Mouse (Mus musculus) heart, embryonic 10.5 days (tissue): ENCODE data around the gene Ano5. TPM values are rescaled to one million over a fixed set of nuclear protein-coding genes. Genes with fewer than 3 reads are reported as not detected.
A peak's percentile ranks its signal among the peaks of the same experiment; 100 is the strongest.

Experiments used
- DNase-seq: peaks from one replicate; pipeline ENCODE4 v3.0.0-alpha.2; 2017; ENCODE audit warnings: low spot score
- H3K27ac ChIP-seq: fragments of 300-500 bp; sonication (generic); 2 replicates; pipeline ENCODE4 v1.5.1; 2016; ENCODE audit warnings: mild to moderate bottlenecking
- H3K27me3 ChIP-seq: fragments of 300-500 bp; sonication (generic); 2 replicates; pipeline ENCODE4 v1.6.1; 2016; ENCODE audit warnings: mild to moderate bottlenecking; ENCODE audit not compliant: poor library complexity, insufficient read depth, severe bottlenecking
- H3K36me3 ChIP-seq: fragments of 300-500 bp; sonication (generic); 2 replicates; pipeline ENCODE4 v1.6.1; 2016; ENCODE audit warnings: mild to moderate bottlenecking, moderate library complexity
- H3K4me1 ChIP-seq: fragments of 300-500 bp; sonication (generic); 2 replicates; pipeline ENCODE4 v1.6.1; 2016; ENCODE audit warnings: mild to moderate bottlenecking
- H3K4me3 ChIP-seq: fragments of 300-500 bp; sonication (generic); 2 replicates; pipeline ENCODE4 v1.5.1; 2016; ENCODE audit warnings: mild to moderate bottlenecking, moderate library complexity
- H3K9me3 ChIP-seq: fragments of 300-500 bp; sonication (generic); 2 replicates; pipeline ENCODE4 v1.6.1; 2016; ENCODE audit warnings: mild to moderate bottlenecking, moderate library complexity
- WGBS: fragments of 180-500 bp; shearing (Covaris S2); methylation state at CpG from one replicate; pipeline ENCODE4 v1.1.7; 2016; 5-methylcytosine and 5-hydroxymethylcytosine counted together
- polyA plus RNA-seq: library from polyadenylated mRNA; unstranded; fragments of >200 nt; fragmentation: Nextera tagmentation; extraction: Ambion mirVana; gene quantifications from 2 replicates; pipeline ENCODE4 v1.2.1, GENCODE M21; 2016

Ano5 gene
- polyA plus RNA-seq, 1 experiment from 2014 or later: 0.20 TPM

DNA sequence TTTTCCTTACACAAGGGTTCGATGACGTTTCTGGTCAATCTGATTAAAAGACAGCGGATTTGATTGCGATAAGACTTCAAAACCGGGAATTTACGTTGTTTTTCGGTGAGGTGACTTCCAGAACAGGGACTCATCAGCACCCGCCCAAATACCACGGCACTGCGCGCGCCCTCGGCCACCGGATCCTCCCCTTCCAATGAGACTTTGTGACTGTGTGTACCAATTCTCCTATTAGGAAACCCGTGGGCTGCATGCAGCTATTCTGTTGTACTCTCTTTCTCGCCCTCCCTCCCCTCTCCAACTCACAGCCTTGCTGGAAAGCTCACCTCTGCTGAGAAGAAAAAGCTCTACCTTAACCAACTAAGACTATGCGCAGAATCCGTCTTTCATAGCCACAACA is 111.4 kb downstream of the Ano5 start:
- no peaks in the 10 kb centered on the region for H3K36me3 ChIP-seq
- H3K4me1 ChIP-seq: peaks cover 5% of the 10 kb centered on the region
- H3K27me3 ChIP-seq: peaks cover 60% of the 10 kb centered on the region
- H3K9me3 ChIP-seq: no peaks in the 10 kb centered on the region
- no peak for DNase-seq
- H3K27ac ChIP-seq: no peak overlapping the region
- H3K4me3 ChIP-seq: no peak overlapping the region
- 1% methylated on average over 18 of the region's 18 CpGs for WGBS

GRCm38 (mm10) chr7:51622666-51623065 is 111.8 kb downstream of the Ano5 start:
- Histone ChIP-seq H3K4me3 (no peak overlapping the region), H3K27ac (no peak overlapping the region), H3K9me3 (no peaks in the 10 kb centered on the region), H3K36me3 (no peaks in the 10 kb centered on the region), H3K4me1 (peaks cover 8% of the 10 kb centered on the region), H3K27me3 (peaks cover 65% of the 10 kb centered on the region)
- no peak for DNase-seq
- 5% methylated on average over 5 of the region's 5 CpGs for WGBS

- no peak overlapping the region for H3K27ac ChIP-seq
These were observed 113.6 kb downstream of the Ano5 start for GRCm38 (mm10) chr7:51624336-51624897.

GRCm38 (mm10) chr7:51625161-51625560 is 114.3 kb downstream of the Ano5 start:
- H3K27me3 ChIP-seq: peaks cover 85% of the 10 kb centered on the region
- WGBS: under 1% methylated on average over 23 of the region's 23 CpGs
- no peaks in the 10 kb centered on the region for H3K36me3 ChIP-seq
- H3K4me1 ChIP-seq: peaks cover 8% of the 10 kb centered on the region
- no peak overlapping the region for H3K27ac ChIP-seq
- H3K9me3 ChIP-seq: no peaks in the 10 kb centered on the region
- H3K4me3 ChIP-seq: no peak overlapping the region
- no peak for DNase-seq

More at GRCm38 (mm10) chr7:51624336-51624897, 113.6 kb downstream of the Ano5 start:
- Histone ChIP-seq H3K36me3 (no peaks in the 10 kb centered on the region), H3K4me3 (no peak overlapping the region), H3K9me3 (no peaks in the 10 kb centered on the region), H3K27me3 (peaks cover 77% of the 10 kb centered on the region), H3K4me1 (peaks cover 8% of the 10 kb centered on the region)
- 3% methylated on average over 4 of the region's 4 CpGs for WGBS
- no peak for DNase-seq

DNA sequence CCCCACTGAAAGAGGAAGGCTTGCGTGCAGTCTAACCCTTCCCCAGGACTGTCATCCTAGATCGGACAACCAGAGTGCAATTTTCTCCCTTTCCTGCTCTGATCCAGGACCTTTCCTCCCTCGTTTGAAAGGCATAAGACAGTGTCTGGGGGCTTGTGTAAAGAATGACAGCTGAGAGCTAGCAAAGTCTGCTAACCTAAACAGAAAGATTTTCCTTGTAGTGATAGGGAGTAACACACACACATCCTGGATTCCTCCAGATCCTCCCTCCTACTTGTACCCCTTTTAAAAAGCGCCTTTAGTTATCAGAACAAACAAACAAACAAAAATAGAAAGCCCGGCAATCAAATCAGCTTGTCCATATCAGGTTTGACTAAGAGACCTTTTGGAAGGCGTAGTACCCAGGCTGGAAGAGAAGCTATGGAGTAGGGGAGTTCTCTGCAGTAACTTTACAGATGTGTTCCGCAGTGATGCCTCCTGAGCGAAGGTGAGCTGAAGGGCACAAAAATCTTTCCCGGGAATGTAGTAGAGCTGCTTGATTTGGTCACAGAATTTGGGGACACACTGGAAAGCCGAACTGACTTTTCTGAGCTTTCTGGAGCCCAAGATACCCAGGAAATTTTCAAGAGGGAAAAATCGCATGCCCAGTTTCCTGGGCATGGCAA is 114.9 kb downstream of the Ano5 start:
- DNase-seq: no peak
- WGBS: 3% methylated on average over 11 of the region's 11 CpGs
- Histone ChIP-seq H3K36me3 (no peaks in the 10 kb centered on the region), H3K27me3 (peaks cover 87% of the 10 kb centered on the region), H3K4me1 (peaks cover 8% of the 10 kb centered on the region), H3K9me3 (no peaks in the 10 kb centered on the region), H3K4me3 (no peak overlapping the region), H3K27ac (no peak overlapping the region)

GRCm38 (mm10) chr7:51626451-51627000 is 115.7 kb downstream of the Ano5 start:
- no peak for DNase-seq
- WGBS: 1% methylated on average over 16 of the region's 16 CpGs
- no peak overlapping the region for H3K4me3 ChIP-seq

GRCm38 (mm10) chr7:51627001-51627631 is 116.3 kb downstream of the Ano5 start:
- Histone ChIP-seq H3K27me3 (peaks cover 86% of the 10 kb centered on the region), H3K36me3 (no peaks in the 10 kb centered on the region), H3K4me1 (peaks cover 8% of the 10 kb centered on the region), H3K27ac (no peak overlapping the region), H3K4me3 (peak overlapping the region; percentile 24), H3K9me3 (no peaks in the 10 kb centered on the region)
- DNase-seq: no peak
- WGBS: under 1% methylated on average over 26 of the region's 26 CpGs

More at GRCm38 (mm10) chr7:51626451-51627000, 115.7 kb downstream of the Ano5 start:
- Histone ChIP-seq H3K36me3 (no peaks in the 10 kb centered on the region), H3K27ac (no peak overlapping the region), H3K4me1 (peaks cover 8% of the 10 kb centered on the region), H3K27me3 (peaks cover 89% of the 10 kb centered on the region), H3K9me3 (no peaks in the 10 kb centered on the region)

GRCm38 (mm10) chr7:51627666-51628065 is 116.8 kb downstream of the Ano5 start:
- Histone ChIP-seq H3K36me3 (no peaks in the 10 kb centered on the region), H3K4me1 (peaks cover 8% of the 10 kb centered on the region), H3K9me3 (no peaks in the 10 kb centered on the region), H3K27me3 (peaks cover 86% of the 10 kb centered on the region), H3K27ac (no peak overlapping the region), H3K4me3 (no peak overlapping the region; the same call in 1 of the 2 replicates)
- no peak for DNase-seq
- 1% methylated on average over 9 of the region's 9 CpGs for WGBS

DNA sequence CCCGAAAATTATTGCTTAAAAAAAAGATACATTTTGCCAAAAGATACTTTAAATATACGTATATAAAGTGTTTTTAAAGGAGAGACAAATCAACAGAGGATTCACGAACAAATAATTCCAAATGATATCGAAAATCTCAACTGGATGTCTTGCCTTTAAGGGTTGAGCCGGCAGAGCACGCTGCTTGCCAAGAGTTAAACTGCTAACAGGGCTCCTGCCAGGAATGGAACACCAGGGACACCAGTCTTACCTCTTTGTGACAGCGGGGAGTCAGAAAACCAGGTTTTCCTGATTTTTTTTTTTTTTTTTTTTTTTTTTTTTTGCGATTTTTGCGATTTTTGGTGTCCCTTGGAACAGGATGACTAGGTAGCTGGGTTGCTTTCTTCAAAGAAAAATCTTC is 117.5 kb downstream of the Ano5 start:
- Histone ChIP-seq H3K27me3 (peaks cover 84% of the 10 kb centered on the region), H3K27ac (no peak overlapping the region), H3K36me3 (no peaks in the 10 kb centered on the region), H3K4me1 (peaks cover 8% of the 10 kb centered on the region), H3K4me3 (no peak overlapping the region), H3K9me3 (no peaks in the 10 kb centered on the region)
- DNase-seq: no peak
- 2% methylated on average over 9 of the region's 9 CpGs for WGBS

DNA sequence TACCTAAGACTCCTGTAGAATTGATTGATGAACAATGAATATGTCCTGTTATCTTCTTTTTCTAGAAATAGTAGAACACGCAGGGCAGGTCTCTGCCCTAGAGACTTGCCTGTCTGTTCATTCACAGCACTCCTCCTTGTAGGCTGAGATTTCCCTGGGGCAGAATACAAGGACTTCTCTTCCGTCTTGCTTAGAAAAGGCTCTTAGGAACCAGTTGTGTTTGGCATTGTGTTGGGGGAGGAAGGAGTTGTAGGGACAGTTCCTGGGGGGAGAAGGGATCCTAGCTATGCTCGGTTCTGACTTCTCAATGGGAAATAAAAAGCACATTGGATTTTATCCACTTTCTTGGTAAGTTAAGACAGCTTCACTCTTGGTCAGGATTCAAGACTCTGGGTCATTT is 118.4 kb downstream of the Ano5 start:
- no peak for DNase-seq
- Histone ChIP-seq H3K36me3 (no peaks in the 10 kb centered on the region), H3K27ac (no peak overlapping the region), H3K27me3 (peaks cover 75% of the 10 kb centered on the region), H3K9me3 (no peaks in the 10 kb centered on the region), H3K4me1 (peaks cover 8% of the 10 kb centered on the region), H3K4me3 (no peak overlapping the region)
- 9% methylated on average over 3 of the region's 3 CpGs for WGBS

DNA sequence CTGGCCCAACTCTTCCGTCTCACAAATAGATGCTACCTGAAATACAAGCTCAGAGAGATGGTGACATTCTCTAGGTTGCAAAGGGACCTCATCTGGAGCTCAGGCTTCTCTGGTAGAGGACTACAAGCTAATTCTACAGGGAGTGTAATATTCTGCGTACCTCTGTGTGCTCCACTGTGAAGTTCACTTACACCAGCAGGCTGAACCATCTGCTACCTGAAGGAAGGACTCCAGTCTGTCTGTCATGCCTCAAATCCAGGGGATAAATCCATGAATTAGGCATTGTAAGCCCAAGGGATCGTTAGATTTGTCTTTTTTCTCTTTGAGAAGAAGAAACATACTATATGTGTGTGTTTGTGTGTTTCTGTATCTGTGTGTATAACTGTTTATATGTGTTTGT is 120.3 kb downstream of the Ano5 start:
- no peak for DNase-seq
- WGBS: 60% methylated on average over 3 of the region's 3 CpGs
- H3K4me1 ChIP-seq: peaks cover 8% of the 10 kb centered on the region
- no peaks in the 10 kb centered on the region for H3K9me3 ChIP-seq
- H3K27me3 ChIP-seq: peaks cover 55% of the 10 kb centered on the region
- H3K36me3 ChIP-seq: no peaks in the 10 kb centered on the region
- no peak overlapping the region for H3K4me3 ChIP-seq
- H3K27ac ChIP-seq: no peak overlapping the region

DNA sequence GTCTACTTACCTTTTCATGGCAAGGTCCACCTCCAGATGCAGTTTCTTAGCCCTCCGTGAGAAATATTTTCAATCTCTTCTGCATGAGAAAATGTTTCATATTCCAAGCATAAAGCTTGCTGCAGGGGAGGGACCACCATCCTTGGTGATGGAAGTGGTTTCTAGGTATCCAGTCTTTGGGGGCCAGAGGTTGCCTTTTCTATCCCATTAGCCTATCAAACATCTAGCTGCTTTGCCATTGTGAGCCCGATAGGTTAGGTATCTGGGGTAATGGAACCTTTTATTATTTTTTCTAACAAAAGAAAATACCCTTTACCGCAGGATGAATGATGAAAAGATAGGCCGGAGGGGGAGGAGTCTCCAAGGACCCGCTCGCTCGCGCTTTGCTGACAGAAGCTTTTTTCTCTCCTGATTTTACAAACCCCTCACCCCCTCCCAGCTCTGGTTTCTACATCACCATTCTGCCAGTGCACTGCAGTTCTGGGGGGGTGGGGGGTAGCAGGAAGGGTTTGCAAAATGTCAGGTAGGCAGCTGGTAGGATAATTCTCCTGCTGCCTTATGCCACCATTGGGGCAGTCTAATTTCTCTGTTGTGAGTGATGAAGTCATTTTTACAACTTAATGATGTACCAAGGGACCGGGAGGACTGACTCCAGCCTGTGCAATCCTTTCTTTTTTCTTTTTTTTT is 121.9 kb downstream of the Ano5 start:
- H3K36me3 ChIP-seq: no peaks in the 10 kb centered on the region
- no peak for DNase-seq
- H3K27me3 ChIP-seq: peaks cover 40% of the 10 kb centered on the region
- H3K9me3 ChIP-seq: no peaks in the 10 kb centered on the region
- H3K4me1 ChIP-seq: no peaks in the 10 kb centered on the region
- no peak overlapping the region for H3K4me3 ChIP-seq
- WGBS: 6% methylated on average over 9 of the region's 9 CpGs
- H3K27ac ChIP-seq: no peak overlapping the region
